Mouse (Mus musculus) brain, adult 2 months (tissue): Measurements from ENCODE around the gene Tgm2.

Source experiments
- DNase-seq: peaks from one replicate; pipeline ENCODE4 v3.0.0; 2011; ENCODE audit warnings: low read depth, low spot score

The Tgm2 gene

DNA sequence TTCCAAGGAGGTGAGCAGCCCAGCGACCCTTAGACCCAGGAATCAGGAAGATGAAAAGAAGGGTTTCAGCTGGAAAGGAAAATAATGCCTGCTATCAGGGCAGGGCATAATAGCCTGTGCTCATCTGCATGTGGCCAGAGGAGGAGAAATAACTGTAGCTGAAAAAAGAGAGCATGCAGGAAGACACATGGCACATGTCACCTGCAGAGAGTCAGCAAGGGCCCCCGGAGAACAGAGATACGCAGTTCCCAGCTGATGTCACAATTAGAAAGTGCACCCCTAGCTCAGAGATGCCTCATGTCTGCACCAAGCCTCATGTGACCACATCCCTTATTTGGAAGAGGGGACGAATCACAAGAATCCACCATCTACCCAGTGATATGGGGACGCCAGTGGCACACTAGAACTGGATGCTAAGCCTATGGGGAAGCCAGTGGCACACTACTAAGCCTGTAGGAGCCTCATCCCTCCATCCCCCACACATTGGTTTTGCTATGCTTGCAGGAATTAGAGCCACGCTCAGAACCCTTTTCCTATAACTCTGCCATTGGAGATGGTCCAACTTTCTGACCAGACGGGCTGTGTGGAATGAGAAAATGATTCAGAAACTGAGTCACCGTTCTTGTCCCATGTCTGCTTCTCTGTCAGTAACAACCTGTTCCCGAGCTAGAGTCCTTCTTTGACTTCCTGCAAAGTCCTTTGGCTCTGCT is 21.4 kb upstream of the Tgm2 start:
- peak; percentile 63 for DNase-seq

DNA sequence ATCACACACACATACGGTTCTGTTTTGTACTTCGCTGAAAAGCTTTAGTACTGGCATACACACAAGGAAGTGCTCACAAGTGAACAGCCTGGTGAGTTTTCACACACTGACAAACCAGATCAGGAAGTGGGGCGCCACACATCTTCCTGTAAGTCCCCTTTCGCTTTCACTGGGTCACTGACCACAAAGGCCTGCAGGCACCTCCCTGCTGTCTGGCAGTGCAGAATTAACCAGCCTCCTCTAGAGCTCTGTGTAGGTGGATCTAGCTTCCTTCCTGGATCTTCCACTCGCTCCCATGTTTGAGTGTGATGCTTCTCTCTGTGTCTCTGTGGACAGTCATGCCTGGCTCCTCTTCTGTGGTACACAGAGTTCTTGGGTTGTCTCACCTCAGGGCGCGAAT is 20.4 kb upstream of the Tgm2 start:
- DNase-seq = peak; percentile 54

DNA sequence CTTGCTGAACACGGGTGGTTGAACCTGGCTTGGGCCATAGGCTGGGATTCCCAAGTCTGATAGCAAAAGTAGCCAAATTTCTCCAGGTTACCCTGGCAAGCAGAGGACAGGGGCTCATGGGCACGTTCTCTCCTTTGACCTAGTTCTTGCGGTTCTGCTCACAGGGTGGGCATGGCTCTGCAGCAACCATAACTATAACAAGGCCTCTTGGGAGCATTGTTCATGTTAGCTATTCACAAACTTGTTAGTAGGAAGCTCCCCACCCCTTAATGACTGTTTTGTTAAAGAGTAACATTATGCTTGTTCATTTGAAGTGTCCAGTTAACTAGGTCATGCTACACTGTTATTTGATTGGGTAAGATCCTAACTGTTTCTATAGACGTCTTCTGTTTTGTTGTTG is 19.5 kb upstream of the Tgm2 start:
- no peak for DNase-seq

DNA sequence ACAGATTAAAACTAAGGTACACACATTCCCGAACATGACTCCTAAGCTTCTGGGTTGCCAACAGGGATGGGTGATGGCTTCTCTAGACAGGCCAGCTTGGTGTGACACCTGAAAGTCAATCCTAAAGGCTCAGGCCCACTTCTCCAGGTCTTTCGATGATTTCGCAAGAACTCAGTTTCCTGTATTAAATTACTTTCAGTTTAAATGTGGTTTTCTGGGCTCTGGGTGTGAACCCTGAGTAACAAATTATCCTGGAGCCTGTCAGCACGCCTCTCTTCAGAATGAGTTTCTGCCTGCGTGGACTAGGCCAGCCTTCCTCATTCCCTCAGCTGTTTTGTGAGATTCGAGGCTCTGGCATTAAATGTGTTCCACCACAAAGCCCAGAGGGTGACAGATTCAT is 16.8 kb upstream of the Tgm2 start:
- no peak for DNase-seq

GRCm38 (mm10) chr2:158161761-158162160 is 15.5 kb upstream of the Tgm2 start:
- no peak for DNase-seq

- DNase-seq = no peak
Measured at GRCm38 (mm10) chr2:158159376-158160235, 13.4 kb upstream of the Tgm2 start.

GRCm38 (mm10) chr2:158157654-158158053 is 11.4 kb upstream of the Tgm2 start:
- DNase-seq = no peak

- DNase-seq = no peak
Measured at GRCm38 (mm10) chr2:158156487-158156886, 10.3 kb upstream of the Tgm2 start.

- DNase-seq = no peak
Measured at GRCm38 (mm10) chr2:158155615-158156014, 9.4 kb upstream of the Tgm2 start.

- no peak for DNase-seq
Measured at GRCm38 (mm10) chr2:158155101-158155500, 8.9 kb upstream of the Tgm2 start.

DNA sequence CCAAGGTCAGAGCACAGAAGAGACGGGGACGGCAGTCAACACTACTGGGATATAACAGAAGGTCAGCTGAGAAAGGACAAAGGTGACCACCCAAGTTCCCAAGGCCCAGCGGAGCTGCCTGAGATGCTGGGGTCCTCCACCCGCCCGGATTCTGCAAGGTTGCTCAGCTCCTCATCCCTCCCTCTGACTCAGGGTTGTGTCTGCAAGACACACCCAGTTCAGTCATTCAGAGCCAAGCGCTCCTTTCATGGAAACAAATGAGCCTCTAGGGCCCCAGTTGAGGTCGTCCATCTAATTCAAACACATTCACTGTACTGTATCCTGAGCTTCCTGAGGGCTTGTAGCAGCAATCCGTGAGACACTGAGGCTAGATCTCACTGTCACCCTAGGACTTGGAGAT is 8.4 kb upstream of the Tgm2 start:
- DNase-seq = no peak

DNA sequence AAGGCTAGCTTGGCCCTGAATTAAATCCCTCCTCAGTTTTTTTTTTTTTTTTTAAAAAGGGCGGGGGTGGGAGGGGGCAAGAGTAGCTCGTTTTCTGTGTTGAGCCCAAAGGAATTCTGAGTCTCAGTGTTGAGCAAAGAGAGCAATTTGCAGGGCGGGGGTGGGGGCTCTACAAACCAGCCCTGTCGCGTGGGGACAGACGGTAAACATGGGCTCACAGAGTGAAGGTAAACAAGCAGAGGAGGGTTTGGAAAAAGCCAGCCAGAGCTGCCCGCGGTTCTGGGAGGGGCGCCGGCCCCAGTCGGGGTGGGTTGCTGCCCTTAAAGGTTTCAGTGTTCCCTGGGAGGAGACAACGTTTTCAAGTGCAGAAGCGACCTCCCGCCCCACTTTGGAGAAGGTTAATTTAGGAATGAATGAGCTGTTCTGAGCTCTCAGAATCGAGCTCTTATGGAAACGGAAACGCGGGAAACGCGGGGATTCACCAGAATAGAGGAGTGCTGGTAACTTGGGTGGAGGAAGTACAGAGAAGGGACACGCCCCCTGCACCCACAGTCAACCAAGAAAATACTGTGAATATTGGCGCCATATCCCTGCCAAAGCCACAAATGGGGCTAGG is 7.6 kb upstream of the Tgm2 start:
- DNase-seq = peak; percentile 36

DNA sequence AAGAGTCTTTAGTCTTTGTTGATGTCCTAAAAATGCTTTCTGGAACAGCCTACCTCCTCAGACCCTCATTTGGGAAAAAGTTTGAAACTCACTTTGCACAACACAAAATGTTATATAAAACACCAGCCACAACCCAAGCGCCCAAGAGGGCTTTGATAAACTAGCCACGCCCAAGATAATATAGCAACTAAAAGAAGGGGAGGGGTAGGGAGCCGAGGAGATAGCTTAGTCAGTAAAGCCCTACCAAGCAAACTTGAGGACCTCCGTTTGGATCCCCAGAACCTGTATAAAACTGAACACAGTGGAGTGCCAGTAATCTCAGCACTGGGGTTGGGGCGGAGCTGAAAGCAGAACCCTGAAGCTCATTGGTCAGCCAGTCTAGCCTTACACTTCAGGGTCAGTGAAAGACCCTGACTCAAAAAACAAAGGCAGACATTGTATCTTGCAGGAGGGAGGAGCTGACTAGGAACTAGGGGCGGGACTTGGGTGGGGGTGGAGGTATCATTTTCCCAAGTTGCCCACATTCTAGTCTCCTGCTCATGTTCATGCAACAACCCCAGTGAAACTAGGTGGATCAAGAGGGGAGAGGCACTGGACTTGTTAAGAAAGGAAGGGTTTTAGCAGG is 6.6 kb upstream of the Tgm2 start:
- DNase-seq = no peak

- DNase-seq = no peak
Measured at GRCm38 (mm10) chr2:158151077-158151476, 4.8 kb upstream of the Tgm2 start.

DNA sequence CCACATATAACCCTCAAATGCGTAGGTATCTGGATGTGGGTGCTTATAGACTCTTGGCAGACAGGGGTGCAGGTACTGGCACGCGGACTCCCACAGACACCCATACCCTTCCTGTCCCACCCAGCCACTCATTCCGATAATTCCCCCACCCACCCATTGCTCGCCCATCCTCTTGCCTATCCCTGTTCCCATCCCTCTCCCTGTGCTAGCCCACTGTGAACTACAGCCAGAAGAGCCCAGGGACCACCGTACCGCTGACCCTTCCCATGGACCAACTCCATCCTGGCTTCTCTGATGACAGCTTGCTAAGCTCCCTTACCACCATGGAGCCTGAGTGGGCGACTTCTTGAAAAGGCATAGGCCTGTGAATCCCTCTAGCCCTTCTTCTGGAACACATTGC is 735 bp upstream of the Tgm2 start:
- DNase-seq = no peak

- no peak for DNase-seq
Measured at GRCm38 (mm10) chr2:158145528-158146065, 639 bp downstream of the Tgm2 start.

DNA sequence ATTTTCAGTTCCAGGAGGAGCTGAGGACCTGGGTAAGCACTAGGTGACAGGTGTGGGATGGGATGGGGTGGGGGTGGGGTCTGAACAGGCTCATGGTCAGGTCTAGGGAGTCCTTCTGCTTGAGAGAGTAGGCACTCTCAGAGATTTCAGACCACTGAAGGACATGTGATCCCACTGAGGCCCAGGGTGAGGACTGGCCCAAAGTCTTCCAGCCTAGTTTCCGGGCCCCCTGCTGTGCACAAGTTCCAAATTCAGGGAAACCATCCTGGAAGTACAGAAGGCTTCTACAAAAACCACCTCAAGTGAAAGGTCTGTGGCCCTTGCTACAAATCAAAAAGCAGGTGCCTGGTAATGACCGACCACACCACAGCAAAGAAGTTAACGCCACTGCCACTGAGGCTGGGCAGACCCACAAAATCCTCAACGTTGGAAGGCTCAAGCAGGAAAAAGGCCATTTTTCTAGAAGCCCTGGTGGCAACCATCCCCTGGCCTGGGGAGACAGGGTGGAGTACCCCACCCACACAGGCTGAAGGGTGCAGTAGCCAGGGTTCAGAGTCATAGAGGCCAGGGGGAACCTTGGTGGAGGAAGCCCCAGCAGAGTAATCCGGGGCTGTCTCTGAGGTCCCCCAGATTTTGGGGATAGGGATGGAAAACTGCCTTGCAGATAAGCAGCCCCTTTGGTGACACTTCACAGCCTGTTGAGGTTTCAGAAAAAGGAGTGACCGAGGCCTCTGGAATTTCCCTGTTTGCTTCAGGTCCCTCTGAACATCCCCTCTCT is 1.3 kb downstream of the Tgm2 start:
- no peak for DNase-seq

DNA sequence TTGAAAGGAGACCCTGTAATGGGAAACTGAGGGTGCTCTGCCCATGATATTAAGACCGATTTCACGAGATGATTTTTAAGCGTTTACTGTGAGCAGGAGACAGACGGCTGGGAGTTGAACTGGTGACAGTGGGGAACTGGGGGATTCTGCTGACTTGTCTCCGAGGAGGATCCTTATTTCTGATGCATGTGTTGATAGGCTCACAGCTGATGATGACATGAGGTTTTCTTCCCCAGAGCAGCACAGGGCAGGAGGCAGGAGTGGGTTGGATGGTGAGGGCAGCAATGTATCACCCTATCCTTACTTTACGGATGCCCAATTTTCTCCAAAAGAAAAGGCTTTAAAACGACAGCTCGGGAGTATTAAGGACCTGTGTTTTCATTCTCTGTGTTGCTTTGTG is 2.0 kb downstream of the Tgm2 start:
- no peak for DNase-seq

DNA sequence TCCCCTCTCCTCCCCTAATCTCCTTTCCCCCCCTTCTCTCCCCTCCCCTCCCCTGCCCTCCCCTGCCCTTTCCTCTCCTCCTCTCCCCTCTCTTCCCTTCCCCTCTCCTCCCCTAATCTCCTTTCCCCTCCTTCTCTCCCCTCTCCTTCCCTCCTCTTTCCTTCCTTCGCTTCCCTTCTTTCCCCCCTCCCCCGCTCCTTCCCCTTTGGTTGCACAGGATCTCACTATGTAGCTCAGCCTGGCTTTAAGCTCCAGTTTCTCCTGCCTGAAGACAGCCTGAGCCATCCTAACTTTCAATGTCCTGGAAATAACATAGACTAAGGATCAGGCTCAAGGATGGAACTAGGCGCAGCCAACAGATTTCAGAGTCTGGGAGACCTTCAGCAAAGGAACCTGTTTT is 2.4 kb downstream of the Tgm2 start:
- no peak for DNase-seq

DNA sequence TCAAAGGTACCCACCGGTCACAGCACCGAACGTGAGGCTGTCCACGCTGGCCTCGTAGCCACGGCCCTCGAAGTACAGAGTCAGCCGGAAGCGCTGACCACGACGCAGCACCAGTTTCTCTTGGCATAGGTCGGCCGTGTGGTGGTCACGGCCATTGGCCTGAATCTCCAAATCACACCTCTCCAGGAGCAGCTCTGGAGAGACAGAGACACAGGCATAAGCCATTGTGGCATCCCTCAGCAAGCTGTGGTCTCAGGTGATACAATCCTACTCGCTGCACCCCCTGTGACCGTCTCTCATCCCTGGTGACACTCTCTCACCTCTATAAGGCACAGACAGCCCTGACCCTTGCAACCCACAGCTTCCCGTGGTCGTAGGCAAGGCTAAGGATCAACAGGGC is 3.3 kb downstream of the Tgm2 start:
- no peak for DNase-seq
